8 mouse cellular contexts compared by ENCODE assay signal in genomic region chr12:80687788-80688211, GRCm38 (mm10). TPM values are rescaled to one million over a fixed set of nuclear protein-coding genes. Genes with fewer than 3 reads are reported as not detected.
DNase-seq lines count a peak whose midpoint lies in the region; ATAC-seq lines count a peak whose summit lies in the region.

No protein-coding gene starts in this region.

- H3K27me3 ChIP-seq in intestine, embryonic 15.5 days (replicated peaks), result peaks cover 10% of the 10 kb centered on the region

- H3K4me1 ChIP-seq in intestine, embryonic 15.5 days (replicated peaks), result peaks cover 17% of the 10 kb centered on the region

- peak; percentile 41 for DNase-seq in layer of hippocampus, adult 9-11 months
- no peak for DNase-seq in layer of hippocampus, postnatal 36 days
- peak; percentile 69 to 83 for DNase-seq in adrenal gland, adult (ENCODE audit: inconsistent age in 2 of 2, low spot score in 1 of 2)
- peak; percentile 51 to 55 for DNase-seq in cerebellum, adult 18-20 months
- DNase-seq in telencephalon, adult 2 months (ENCODE audit: low read depth, low spot score), result peak; percentile 42
- DNase-seq in urinary bladder, adult 2 months (ENCODE audit: low spot score), result no peak
- no peak for DNase-seq in T-cell, adult 2 months (ENCODE audit: low spot score)

- peak overlapping the region; percentile 17; the same call in 1 of the 2 replicates for H3K27ac ChIP-seq in intestine, embryonic 15.5 days

- ATAC-seq in intestine, embryonic 15.5 days, result no peak

- peak overlapping the region; percentile 30; the same call in 1 of the 2 replicates for H3K4me2 ChIP-seq in intestine, embryonic 15.5 days (replicated peaks)

- no peak overlapping the region for H3K9ac ChIP-seq in intestine, embryonic 15.5 days

- H3K4me3 ChIP-seq in intestine, embryonic 15.5 days (replicated peaks), result no peak overlapping the region

- WGBS in intestine, embryonic 15.5 days, result 51% methylated on average over 10 of the region's 10 CpGs

- no peaks in the 10 kb centered on the region for H3K9me3 ChIP-seq in intestine, embryonic 15.5 days

- no peaks in the 10 kb centered on the region for H3K36me3 ChIP-seq in intestine, embryonic 15.5 days

RNA-seq across cellular contexts. Expression of gene Plekhd1, which starts 4.6 kb away (rescaled TPM):
- total RNA-seq in layer of hippocampus, postnatal 36 days (2021), result 1 to 10 TPM; 6.9 to 7.8 TPM
- polyA plus RNA-seq in intestine, embryonic 15.5 days (2015; fragmentation: Nextera tagmentation; extraction: Ambion mirVana), result 13.4 and 14.1 TPM in 2 replicates
- 6.5 and 7.7 TPM in 2 replicates for polyA plus RNA-seq in urinary bladder, adult 2 months (2012; rRNA removed)

RNA-seq across cellular contexts. Expression of gene Erh, which starts 43.7 kb away (rescaled TPM):
- 10 to 100 TPM; 34.9 to 43.7 TPM for total RNA-seq in layer of hippocampus, postnatal 36 days (2021)
- polyA plus RNA-seq in intestine, embryonic 15.5 days (2015; fragmentation: Nextera tagmentation; extraction: Ambion mirVana), result 243 and 269 TPM in 2 replicates
- polyA plus RNA-seq in urinary bladder, adult 2 months (2012; rRNA removed), result 112 and 134 TPM in 2 replicates

RNA-seq across cellular contexts. Expression of gene Slc39a9, which starts 44.1 kb away (rescaled TPM):
- total RNA-seq in layer of hippocampus, postnatal 36 days (2021), result 10 to 100 TPM; 36.5 to 40.7 TPM
- 26.4 and 27.1 TPM in 2 replicates for polyA plus RNA-seq in intestine, embryonic 15.5 days (2015; fragmentation: Nextera tagmentation; extraction: Ambion mirVana)
- polyA plus RNA-seq in urinary bladder, adult 2 months (2012; rRNA removed), result 32.1 and 33.1 TPM in 2 replicates

Comparison
In these comparisons a context has a peak if more than half of its experiments do, and no peak if none do; other contexts are left out.
1. DNase-seq: peak in layer of hippocampus, adult 9-11 months (single experiment), adrenal gland, adult (2 of 2), cerebellum, adult 18-20 months (2 of 2) and telencephalon, adult 2 months (single experiment); none in layer of hippocampus, postnatal 36 days (0 of 2), urinary bladder, adult 2 months (single experiment) and T-cell, adult 2 months (single experiment).